Mouse (Mus musculus) A20 (cell line): Measurements from ENCODE around the gene Gm20388.

Experiments
- DNase-seq: peaks from one replicate; pipeline ENCODE4 v3.0.0-alpha.2; 2011; ENCODE audit warnings: low read depth, low spot score

Gene Gm20388

GRCm38 (mm10) chr8:120488636-120489131 lies 578.0 kb downstream of the Gm20388 start:
- no peak for DNase-seq

GRCm38 (mm10) chr8:120489142-120489754 lies 578.6 kb downstream of the Gm20388 start:
- peak; percentile 91 for DNase-seq

GRCm38 (mm10) chr8:120489771-120490281 lies 579.2 kb downstream of the Gm20388 start:
- DNase-seq, result peak; percentile 54

DNA sequence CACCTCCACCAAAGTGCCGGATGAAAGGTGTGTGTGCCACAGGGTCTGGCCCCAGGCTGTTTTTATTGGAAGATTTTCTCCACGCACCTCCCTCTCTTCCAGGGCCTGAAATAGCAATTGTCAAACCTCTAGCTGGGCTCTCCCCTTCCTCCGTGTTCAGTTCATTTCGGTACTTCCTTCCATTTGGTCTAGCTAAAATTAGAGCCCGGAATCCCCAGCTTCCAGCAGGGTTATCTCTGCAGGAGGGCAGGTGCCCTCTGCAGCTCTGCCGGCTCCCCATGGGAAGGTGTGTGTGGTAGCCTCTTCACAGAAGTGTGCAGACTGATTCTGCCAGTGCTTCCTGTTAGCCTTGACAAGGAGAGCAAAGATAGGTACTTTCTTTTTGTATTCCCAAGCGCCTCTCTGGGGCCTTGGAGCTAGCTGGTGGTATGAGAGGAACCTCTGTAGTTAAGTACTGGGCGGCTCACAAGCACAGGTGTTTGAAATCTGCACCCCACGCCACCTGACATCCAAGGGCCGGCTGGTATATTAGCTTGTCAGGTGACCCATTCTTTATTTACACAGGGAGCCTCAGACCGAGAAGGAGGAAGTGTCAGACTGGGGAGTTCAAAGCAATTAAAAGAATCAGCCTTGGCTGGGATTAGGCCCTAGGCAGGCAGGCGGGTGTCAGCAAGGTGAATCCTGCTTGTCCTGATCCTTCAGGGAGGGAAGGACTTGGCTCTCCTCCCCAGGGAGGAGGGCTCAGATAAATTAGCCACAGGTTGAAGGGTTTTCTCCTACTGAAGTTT lies 579.9 kb downstream of the Gm20388 start:
- peak; percentile 81 for DNase-seq

GRCm38 (mm10) chr8:120491166-120491793 lies 580.6 kb downstream of the Gm20388 start:
- DNase-seq, result no peak

DNA sequence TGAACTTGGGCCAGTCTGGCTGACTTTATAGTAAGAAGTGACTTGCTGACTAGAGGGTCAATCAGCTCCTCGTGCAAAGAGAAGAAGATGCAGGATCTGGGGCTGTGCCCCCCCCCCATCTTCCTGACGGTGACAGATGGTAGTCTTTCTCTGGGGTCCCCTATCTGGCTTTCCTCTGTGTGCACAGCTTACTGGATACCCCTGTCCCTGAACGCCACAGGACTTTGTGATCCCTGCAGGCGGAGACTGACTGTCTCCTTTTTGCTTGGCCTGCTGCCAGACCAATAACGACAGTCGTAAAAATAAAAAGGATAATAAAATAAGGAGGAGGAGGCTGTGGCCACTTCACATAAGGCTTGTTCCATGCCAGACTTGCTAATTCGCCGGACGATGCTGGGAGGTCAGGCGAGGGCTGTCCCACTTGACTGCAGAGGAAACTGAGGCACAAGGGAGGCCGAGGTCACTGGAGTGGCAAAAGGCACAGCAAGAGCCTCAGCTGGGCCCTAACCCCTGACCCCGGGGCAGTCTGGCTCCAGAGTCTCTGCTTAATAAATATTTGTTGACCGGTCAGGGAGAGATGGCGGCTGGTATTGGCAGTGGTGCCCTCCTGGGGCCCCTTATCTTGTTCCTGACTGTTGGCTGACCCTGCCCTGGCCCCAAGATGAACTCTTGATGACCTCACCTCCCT lies 581.7 kb downstream of the Gm20388 start:
- DNase-seq, result no peak

- DNase-seq, result no peak
These were observed 582.2 kb downstream of the Gm20388 start for GRCm38 (mm10) chr8:120492881-120493220.

GRCm38 (mm10) chr8:120493508-120494464 lies 583.1 kb downstream of the Gm20388 start:
- no peak for DNase-seq

DNA sequence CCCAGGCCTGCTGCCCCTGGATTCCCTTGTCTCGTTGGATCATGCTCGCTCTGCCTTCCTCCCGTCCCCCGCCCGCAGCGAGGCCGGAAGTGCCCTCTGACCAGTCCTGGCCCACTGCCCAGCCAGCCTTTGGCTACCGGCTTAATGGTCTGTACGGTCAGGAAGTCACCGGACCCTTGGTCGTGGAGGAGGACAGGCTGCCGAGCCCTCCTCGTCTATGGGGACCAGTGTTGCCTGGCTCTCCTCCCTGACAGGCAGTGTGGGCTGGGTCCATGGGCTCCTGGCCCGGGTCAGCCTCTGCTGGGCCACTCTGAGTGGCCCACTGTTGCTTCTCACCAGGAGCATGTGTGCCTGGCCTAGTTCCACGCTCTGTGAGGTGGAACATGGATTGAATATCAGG lies 584.3 kb downstream of the Gm20388 start:
- no peak for DNase-seq

GRCm38 (mm10) chr8:120495461-120495860 lies 584.8 kb downstream of the Gm20388 start:
- no peak for DNase-seq

GRCm38 (mm10) chr8:120496478-120496877 lies 585.8 kb downstream of the Gm20388 start:
- no peak for DNase-seq

DNA sequence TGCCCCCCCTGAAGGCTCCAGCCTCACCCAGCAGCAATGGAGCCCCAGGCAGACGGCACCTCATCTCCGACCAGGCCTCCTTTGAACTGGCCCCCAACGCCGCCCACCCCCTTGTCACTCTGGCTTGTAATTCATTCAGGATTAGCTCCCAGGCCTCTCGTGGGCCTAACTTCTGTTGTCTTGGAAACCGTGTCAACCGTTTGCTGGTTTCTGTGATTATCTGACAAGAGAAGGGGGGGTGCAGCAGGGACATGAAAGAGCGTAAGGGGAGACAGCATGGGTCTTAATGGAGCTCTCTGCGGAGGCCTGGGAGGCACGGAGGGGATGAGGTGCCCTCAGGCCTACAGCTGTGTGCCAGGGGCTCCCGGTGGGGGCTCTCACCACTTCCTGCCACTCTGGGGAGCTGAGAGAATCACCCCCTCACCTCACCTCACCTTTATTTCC lies 586.9 kb downstream of the Gm20388 start:
- no peak for DNase-seq

- DNase-seq, result no peak
These were observed 587.7 kb downstream of the Gm20388 start for GRCm38 (mm10) chr8:120498349-120498831.

GRCm38 (mm10) chr8:120498926-120499605 lies 588.4 kb downstream of the Gm20388 start:
- DNase-seq, result no peak

- DNase-seq, result no peak
These were observed 590.1 kb downstream of the Gm20388 start for GRCm38 (mm10) chr8:120500701-120501261.

DNA sequence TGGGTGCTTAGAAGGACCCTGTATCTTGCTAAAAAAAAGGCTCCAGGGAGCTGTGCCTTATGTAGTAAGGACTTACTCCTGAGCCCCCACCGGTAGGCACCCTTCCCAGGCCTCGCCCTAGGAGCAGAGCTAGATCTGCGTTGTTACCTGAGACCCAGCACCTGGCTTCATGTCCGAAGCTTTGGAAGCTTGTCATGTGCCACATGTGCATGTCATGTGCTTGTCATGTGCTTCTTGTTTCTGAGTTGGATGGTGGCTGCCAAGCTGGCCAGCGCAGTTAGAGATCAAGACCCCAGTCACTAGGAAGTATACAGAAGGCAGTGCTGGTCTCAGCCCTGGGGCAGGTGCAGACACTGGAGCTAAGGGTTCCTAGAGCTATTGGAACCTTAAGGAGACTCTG lies 590.8 kb downstream of the Gm20388 start:
- no peak for DNase-seq

GRCm38 (mm10) chr8:120502428-120502827 lies 591.8 kb downstream of the Gm20388 start:
- DNase-seq, result peak; percentile 27

- no peak for DNase-seq
These were observed 593.8 kb downstream of the Gm20388 start for GRCm38 (mm10) chr8:120504251-120505081.

- no peak for DNase-seq
These were observed 594.5 kb downstream of the Gm20388 start for GRCm38 (mm10) chr8:120505082-120505511.
